Mouse (Mus musculus) heart, adult 2 months (tissue): ENCODE results near the gene Sft2d1. TPM values are rescaled to one million over a fixed set of nuclear protein-coding genes. Genes with fewer than 3 reads are reported as not detected.
A peak's percentile ranks its signal among the peaks of the same experiment; 100 is the strongest.
"Not testable (repeated sequence)": the region's sequence is repeated elsewhere in the genome, so short reads cannot be mapped to it uniquely, and the experiment has no call there.

Experiments used
- DNase-seq, 2 experiments: peaks; one replicate each; pipeline ENCODE4 v3.0.0; 2021
- H3K27ac ChIP-seq: fragments of 200-600 bp; 2 replicates; pipeline ENCODE4 v1.8.1; 2022
- H3K27me3 ChIP-seq: fragments of 200-500 bp; 2 replicates; pipeline ENCODE4 v1.6.1; 2012; ENCODE audit warnings: mild to moderate bottlenecking, low read length, inconsistent platforms, mixed read lengths; ENCODE audit not compliant: control insufficient read depth, insufficient read depth
- H3K36me3 ChIP-seq: fragments of 200-500 bp; 2 replicates; pipeline ENCODE4 v1.6.1; 2012; ENCODE audit warnings: low read length, inconsistent platforms; ENCODE audit not compliant: control insufficient read depth, insufficient read depth
- H3K4me1 ChIP-seq: fragments of 200-500 bp; 2 replicates; pipeline ENCODE4 v1.6.1; 2011; ENCODE audit warnings: low read length; ENCODE audit not compliant: control insufficient read depth, insufficient read depth
- H3K4me3 ChIP-seq: fragments of 200-600 bp; 2 replicates; pipeline ENCODE4 v1.8.1; 2022
- H3K79me2 ChIP-seq: fragments of 200-500 bp; replicated peaks from 2 replicates; pipeline ENCODE4 v1.6.1; 2012; ENCODE audit warnings: mild to moderate bottlenecking, inconsistent platforms, low read length, moderate library complexity, mixed read lengths; ENCODE audit not compliant: control insufficient read depth, insufficient read depth
- H3K9ac ChIP-seq: fragments of 200-500 bp; 2 replicates; pipeline ENCODE4 v1.6.1; 2012; ENCODE audit warnings: low read depth, mild to moderate bottlenecking, control low read depth, inconsistent platforms, low read length, mixed read lengths
- CTCF ChIP-seq: fragments of 200-600 bp; IDR thresholded peaks from 2 replicates; pipeline ENCODE4 v1.8.1; 2022; ENCODE audit warnings: antibody characterized with exemption, mild to moderate bottlenecking, moderate library complexity
- EP300 ChIP-seq: fragments of 200-500 bp; IDR thresholded peaks from 2 replicates; pipeline ENCODE4 v1.6.1; 2011; ENCODE audit warnings: low read depth, low read length, control low read depth; ENCODE audit not compliant: insufficient read depth
- POLR2A ChIP-seq: fragments of 200-500 bp; IDR thresholded peaks from 2 replicates; pipeline ENCODE4 v1.6.1; 2011; ENCODE audit warnings: mild to moderate bottlenecking, low read depth, low read length, control low read depth; ENCODE audit not compliant: insufficient read depth
- WGBS: fragments of 180-500 bp; shearing (Covaris S2); methylation state at CpG from one replicate; pipeline ENCODE4 v1.1.7; 2018; 5-methylcytosine and 5-hydroxymethylcytosine counted together
- intact Hi-C: fragments of 180-260 bp; cut with DNase I; formaldehyde crosslinking; loops from one replicate; pipeline ENCODE4 v1.15.1; 2025
- long read RNA-seq: library from polyadenylated mRNA; stranded (forward); transcript quantifications from one replicate; pipeline ENCODE4 v2.0.0, GENCODE M21; 2021
- polyA plus RNA-seq: library from polyadenylated mRNA; depleted of rRNA; stranded (reverse); fragments of >200 nt; gene quantifications from 2 replicates; pipeline ENCODE4 v1.2.3, GENCODE M21; 2012; rRNA removed
- total RNA-seq, 2 experiments: library from RNA; stranded (reverse); gene quantifications; 2 replicates each; pipeline ENCODE4 v1.2.3; 2021

Gene Sft2d1
- 10 to 100 TPM; 13.3 to 17.6 TPM for total RNA-seq
- 32.2 and 34.2 TPM in 2 replicates for polyA plus RNA-seq
- long read RNA-seq, transcript Sft2d1-209 (8 exons, 1,049 nt): major isoform, 12 of 12 reads
- long read RNA-seq, partial matches to known transcripts: 0 of 12 reads
- long read RNA-seq, other reads (novel, unspliced or antisense): 0 of 12 reads

GRCm38 (mm10) chr17:8310838-8311614 lies at the start of gene Sft2d1:
Gene Sft2d1 (plus strand): TSS chr17:8311102.
- peak; percentile 96 to 98 for DNase-seq
- TF ChIP-seq CTCF: 0 out of 2 replicates have a peak, but pooled peaks have one; percentile 18
- TF ChIP-seq EP300: no peak
- TF ChIP-seq POLR2A: peak; percentile 89
- no peaks in the 10 kb centered on the region for H3K27me3 ChIP-seq
- WGBS: under 1% methylated on average over 54 of the region's 54 CpGs
- peaks cover 12% of the 10 kb centered on the region for H3K4me1 ChIP-seq
- no peaks in the 10 kb centered on the region for H3K36me3 ChIP-seq
- intact Hi-C loops: loop anchor here (1.0 to 2.0 kb wide), 2 partner anchors 27 to 62 kb away; no protein-coding TSS in a partner anchor
- peak within 1 kb of the TSS; percentile 96 for H3K4me3 ChIP-seq
- H3K79me2 ChIP-seq: peaks cover 17% of the 10 kb centered on the region
- H3K9ac ChIP-seq: peak within 1 kb of the TSS; percentile 87
- H3K27ac ChIP-seq: peak within 1 kb of the TSS; percentile 75

- intact Hi-C loops, H3K27ac ChIP-seq, H3K4me1 ChIP-seq, H3K4me3 ChIP-seq, H3K36me3 ChIP-seq, H3K79me2 ChIP-seq, H3K9ac ChIP-seq, H3K27me3 ChIP-seq: not testable (repeated sequence)
- TF ChIP-seq CTCF: peak; percentile 85
- DNase-seq: peak in 1 of 2 experiments; percentile 49
- WGBS: 8% methylated on average over 7 of the region's 7 CpGs
Observed at GRCm38 (mm10) chr17:8264638-8265037, 46.3 kb upstream of the Sft2d1 start.

GRCm38 (mm10) chr17:8272054-8272749 lies 38.7 kb upstream of the Sft2d1 start:
- peak in 1 of 2 experiments; percentile 18 for DNase-seq
- H3K36me3 ChIP-seq: no peaks in the 10 kb centered on the region
- H3K27ac ChIP-seq: no peak overlapping the region
- TF ChIP-seq POLR2A (no peak), CTCF (no peak), EP300 (no peak)
- H3K27me3 ChIP-seq: no peaks in the 10 kb centered on the region
- no peak overlapping the region for H3K4me3 ChIP-seq
- H3K79me2 ChIP-seq: no peaks in the 10 kb centered on the region
- no peak overlapping the region for H3K9ac ChIP-seq
- peaks cover 3% of the 10 kb centered on the region for H3K4me1 ChIP-seq
- intact Hi-C loops: no loop called here
- 34% methylated on average over 6 of the region's 6 CpGs for WGBS

GRCm38 (mm10) chr17:8272951-8273350 lies 38.0 kb upstream of the Sft2d1 start:
- no peak overlapping the region for H3K27ac ChIP-seq
- no peaks in the 10 kb centered on the region for H3K79me2 ChIP-seq
- TF ChIP-seq CTCF: no peak
- no peak for TF ChIP-seq EP300
- no peak for TF ChIP-seq POLR2A
- intact Hi-C loops: no loop called here
- peaks cover 3% of the 10 kb centered on the region for H3K4me1 ChIP-seq
- H3K4me3 ChIP-seq: no peak overlapping the region
- H3K9ac ChIP-seq: no peak overlapping the region
- H3K36me3 ChIP-seq: no peaks in the 10 kb centered on the region
- 56% methylated on average over 6 of the region's 6 CpGs for WGBS
- no peak for DNase-seq
- H3K27me3 ChIP-seq: no peaks in the 10 kb centered on the region

GRCm38 (mm10) chr17:8276071-8276470 lies 34.8 kb upstream of the Sft2d1 start:
- no peak overlapping the region for H3K4me3 ChIP-seq
- intact Hi-C loops: no loop called here
- DNase-seq: no peak
- H3K27me3 ChIP-seq: no peaks in the 10 kb centered on the region
- TF ChIP-seq POLR2A (no peak), EP300 (no peak), CTCF (no peak)
- H3K27ac ChIP-seq: no peak overlapping the region
- H3K36me3 ChIP-seq: no peaks in the 10 kb centered on the region
- no peak overlapping the region for H3K9ac ChIP-seq
- H3K4me1 ChIP-seq: peaks cover 3% of the 10 kb centered on the region
- no peaks in the 10 kb centered on the region for H3K79me2 ChIP-seq
- WGBS: 69% methylated on average over 4 of the region's 4 CpGs
